Mouse (Mus musculus): ENCODE measurements around the gene Rps2. TPM values are rescaled to one million over a fixed set of nuclear protein-coding genes. Genes with fewer than 3 reads are reported as not detected.

Gene Rps2
- polyA plus RNA-seq, 1 experiment, result not detected

- peaks cover 15% of the 10 kb centered on the region for H3K4me1 ChIP-seq (ENCODE audit: control insufficient read depth, insufficient read depth, low read length)
- H3K27ac ChIP-seq (ENCODE audit: insufficient read depth, low read depth, low read length), result no peak overlapping the region
- TF ChIP-seq POLR2A (IDR thresholded peaks at IDR 0.05; ENCODE audit: insufficient read depth, low read depth, low read length), result no peak
- TF ChIP-seq CTCF (IDR thresholded peaks at IDR 0.05; ENCODE audit: insufficient read depth, low read depth, low read length), result no peak
- WGBS, result 93% methylated on average over 24 of the region's 24 CpGs
- H3K4me3 ChIP-seq (ENCODE audit: insufficient read depth, low read depth, low read length), result no peak overlapping the region
Measured at GRCm38 (mm10) chr17:24677500-24678080, 40.3 kb upstream of the Rps2 start.

GRCm38 (mm10) chr17:24686514-24686913 is 31.4 kb upstream of the Rps2 start:
- WGBS, result 54% methylated on average over 16 of the region's 16 CpGs
- no peak for TF ChIP-seq POLR2A (IDR thresholded peaks at IDR 0.05; ENCODE audit: insufficient read depth, low read depth, low read length)
- no peak for TF ChIP-seq CTCF (IDR thresholded peaks at IDR 0.05; ENCODE audit: insufficient read depth, low read depth, low read length)

GRCm38 (mm10) chr17:24687146-24687595 is 30.7 kb upstream of the Rps2 start:
- no peak overlapping the region for H3K27ac ChIP-seq (ENCODE audit: insufficient read depth, low read depth, low read length)
- H3K4me3 ChIP-seq (ENCODE audit: insufficient read depth, low read depth, low read length), result peak overlapping the region; percentile 40
- no peak for TF ChIP-seq POLR2A (IDR thresholded peaks at IDR 0.05; ENCODE audit: insufficient read depth, low read depth, low read length)
- no peak for TF ChIP-seq CTCF (IDR thresholded peaks at IDR 0.05; ENCODE audit: insufficient read depth, low read depth, low read length)
- H3K4me1 ChIP-seq (ENCODE audit: control insufficient read depth, insufficient read depth, low read length), result peaks cover 25% of the 10 kb centered on the region
- WGBS, result 11% methylated on average over 25 of the region's 25 CpGs

More at GRCm38 (mm10) chr17:24686514-24686913, 31.4 kb upstream of the Rps2 start:
- no peak overlapping the region for H3K4me3 ChIP-seq (ENCODE audit: insufficient read depth, low read depth, low read length)
- peaks cover 25% of the 10 kb centered on the region for H3K4me1 ChIP-seq (ENCODE audit: control insufficient read depth, insufficient read depth, low read length)
- H3K27ac ChIP-seq (ENCODE audit: insufficient read depth, low read depth, low read length), result no peak overlapping the region

- no peak for TF ChIP-seq CTCF (IDR thresholded peaks at IDR 0.05; ENCODE audit: insufficient read depth, low read depth, low read length)
- TF ChIP-seq POLR2A (IDR thresholded peaks at IDR 0.05; ENCODE audit: insufficient read depth, low read depth, low read length), result no peak
- H3K4me1 ChIP-seq (ENCODE audit: control insufficient read depth, insufficient read depth, low read length), result peaks cover 25% of the 10 kb centered on the region
- WGBS, result 25% methylated on average over 23 of the region's 23 CpGs
- H3K27ac ChIP-seq (ENCODE audit: insufficient read depth, low read depth, low read length), result no peak overlapping the region
- peak overlapping the region; percentile 40 for H3K4me3 ChIP-seq (ENCODE audit: insufficient read depth, low read depth, low read length)
Measured at GRCm38 (mm10) chr17:24687599-24687998, 30.3 kb upstream of the Rps2 start.

GRCm38 (mm10) chr17:24689251-24690081 is 28.4 kb upstream of the Rps2 start, which contains the start of gene Syngr3:
TSS of gene Syngr3 (minus strand) at chr17:24689955.
- peaks cover 25% of the 10 kb centered on the region for H3K4me1 ChIP-seq (ENCODE audit: control insufficient read depth, insufficient read depth, low read length)
- WGBS, result under 1% methylated on average over 55 of the region's 55 CpGs
- peak within 1 kb of the TSS; percentile 99 for H3K4me3 ChIP-seq (ENCODE audit: insufficient read depth, low read depth, low read length)
- H3K27ac ChIP-seq (ENCODE audit: insufficient read depth, low read depth, low read length), result peak within 1 kb of the TSS; percentile 93
- TF ChIP-seq POLR2A (IDR thresholded peaks at IDR 0.05; ENCODE audit: insufficient read depth, low read depth, low read length) (peak; percentile 87), CTCF (IDR thresholded peaks at IDR 0.05; ENCODE audit: insufficient read depth, low read depth, low read length) (no peak)

- TF ChIP-seq POLR2A (IDR thresholded peaks at IDR 0.05; ENCODE audit: insufficient read depth, low read depth, low read length), result no peak
- TF ChIP-seq CTCF (IDR thresholded peaks at IDR 0.05; ENCODE audit: insufficient read depth, low read depth, low read length), result no peak
- no peak overlapping the region for H3K4me3 ChIP-seq (ENCODE audit: insufficient read depth, low read depth, low read length)
- H3K4me1 ChIP-seq (ENCODE audit: control insufficient read depth, insufficient read depth, low read length), result peaks cover 16% of the 10 kb centered on the region
- 88% methylated on average over 5 of the region's 5 CpGs for WGBS
- no peak overlapping the region for H3K27ac ChIP-seq (ENCODE audit: insufficient read depth, low read depth, low read length)
Measured at GRCm38 (mm10) chr17:24692385-24692784, 25.5 kb upstream of the Rps2 start.

- WGBS, result 8% methylated on average over 51 of the region's 51 CpGs
- Histone ChIP-seq H3K27ac (ENCODE audit: insufficient read depth, low read depth, low read length) (no peak overlapping the region), H3K4me3 (ENCODE audit: insufficient read depth, low read depth, low read length) (peak overlapping the region; percentile 91), H3K4me1 (ENCODE audit: control insufficient read depth, insufficient read depth, low read length) (peaks cover 6% of the 10 kb centered on the region)
- TF ChIP-seq CTCF (IDR thresholded peaks at IDR 0.05; ENCODE audit: insufficient read depth, low read depth, low read length), result no peak
Measured at GRCm38 (mm10) chr17:24695326-24696010, 22.4 kb upstream of the Rps2 start.

GRCm38 (mm10) chr17:24696011-24696697 is 21.8 kb upstream of the Rps2 start, which contains the start of the genes Gfer and Noxo1:
TSS of gene Gfer (minus strand) at chr17:24696156.
TSS of gene Noxo1 (plus strand) at chr17:24696234.
- TF ChIP-seq CTCF (IDR thresholded peaks at IDR 0.05; ENCODE audit: insufficient read depth, low read depth, low read length) (no peak), POLR2A (IDR thresholded peaks at IDR 0.05; ENCODE audit: insufficient read depth, low read depth, low read length) (peak; percentile 66)
- Histone ChIP-seq H3K4me1 (ENCODE audit: control insufficient read depth, insufficient read depth, low read length) (peaks cover 6% of the 10 kb centered on the region), H3K4me3 (ENCODE audit: insufficient read depth, low read depth, low read length) (peak within 1 kb of the TSS; percentile 91), H3K27ac (ENCODE audit: insufficient read depth, low read depth, low read length) (peak within 1 kb of the TSS; percentile 15; the same call in 1 of the 2 replicates)
- under 1% methylated on average over 68 of the region's 76 CpGs for WGBS

Data from olfactory bulb, adult 2 months (tissue).